In the genomic region with DNA sequence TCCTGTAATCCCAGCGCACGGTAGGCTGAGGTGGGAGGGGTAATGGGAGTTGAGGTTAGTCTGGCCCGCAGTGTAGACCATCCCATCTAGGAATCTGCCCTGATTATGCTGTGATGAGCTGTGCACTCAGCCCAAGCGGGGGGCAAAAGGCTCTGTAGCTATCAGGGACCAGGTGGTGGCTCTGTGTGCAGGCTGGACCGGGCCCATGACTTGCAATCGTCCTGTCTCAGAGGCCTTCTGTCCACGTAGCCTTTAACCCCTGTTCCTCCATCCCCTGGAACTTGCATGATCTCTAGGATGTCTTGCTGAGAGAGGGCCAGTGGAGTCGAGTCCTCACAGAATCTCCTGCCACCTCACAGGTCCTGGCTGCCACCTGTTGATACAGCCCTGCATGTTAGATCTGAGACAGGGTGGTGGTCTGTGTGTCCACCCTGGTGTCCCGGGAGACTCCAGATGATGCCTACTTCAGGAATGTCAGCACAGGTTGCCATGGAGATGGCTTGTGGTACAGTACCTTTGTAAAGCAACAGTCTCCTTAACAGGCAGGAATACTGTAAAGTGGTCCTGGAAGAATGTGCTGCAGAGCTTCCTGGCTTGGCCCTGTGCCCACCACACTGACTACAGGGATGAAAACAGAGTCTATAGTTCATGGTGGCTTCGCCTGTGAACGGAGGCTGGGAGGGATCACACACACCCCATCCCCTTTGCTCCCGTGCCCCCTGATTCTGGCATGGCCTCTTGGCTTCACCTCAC, we compare ENCODE assay signal across 10 mouse cellular contexts. TPM values are rescaled to one million over a fixed set of nuclear protein-coding genes. Genes with fewer than 3 reads are reported as not detected.
A peak's percentile ranks its signal among the peaks of the same experiment; 100 is the strongest.
DNase-seq lines count a peak whose midpoint lies in the region; ATAC-seq and TF ChIP-seq lines count a peak whose summit lies in the region.
"Had no signal": no experiment of that assay in that cellular context is flagged by ENCODE, and none has a peak within 500 bp of the region (broad histone marks: within the 10 kb centered on the region; RNA-seq: fewer than 3 reads in every experiment).

No protein-coding gene starts in this region.

- no peaks in the 10 kb centered on the region for H3K9me3 ChIP-seq in forebrain, embryonic 10.5 days
- H3K9me3 ChIP-seq in forebrain, postnatal 0 days (ENCODE audit: low read length) = no peaks in the 10 kb centered on the region
- H3K9me3 ChIP-seq in megakaryocyte, embryonic 14.5 days = no peaks in the 10 kb centered on the region
- no peaks in the 10 kb centered on the region for H3K9me3 ChIP-seq in limb, embryonic 13.5 days
- no peaks in the 10 kb centered on the region for H3K9me3 ChIP-seq in stomach, embryonic 15.5 days

- H3K4me1 ChIP-seq in forebrain, embryonic 10.5 days = peaks cover 82% of the 10 kb centered on the region
- peaks cover 31% of the 10 kb centered on the region for H3K4me1 ChIP-seq in forebrain, postnatal 0 days (ENCODE audit: insufficient read depth)
- H3K4me1 ChIP-seq in megakaryocyte, embryonic 14.5 days = peaks cover 100% of the 10 kb centered on the region
- peaks cover 58% of the 10 kb centered on the region for H3K4me1 ChIP-seq in limb, embryonic 13.5 days
- H3K4me1 ChIP-seq in stomach, embryonic 15.5 days = peaks cover 52% of the 10 kb centered on the region

- H3K9ac ChIP-seq in forebrain, postnatal 0 days = no peak overlapping the region
- H3K9ac ChIP-seq in limb, embryonic 13.5 days = no peak overlapping the region
- no peak overlapping the region for H3K9ac ChIP-seq in stomach, embryonic 15.5 days

- intact Hi-C loops in gastrocnemius, postnatal 14 days (cut with DNase I; ENCODE audit: low total_unique reads) = loop anchor here (10.0 kb wide), 1 partner anchor 48 kb away; a partner anchor contains a TSS

- no peak for DNase-seq in forebrain, embryonic 10.5 days (ENCODE audit: extremely low spot score, low spot score)
- no peak for DNase-seq in forebrain, postnatal 0 days
- DNase-seq in thymus, postnatal 36 days = no peak
- no peak for DNase-seq in gastrocnemius, postnatal 14 days
- DNase-seq: adrenal gland, adult 8-10 months had no signal

- H3K36me3 ChIP-seq in forebrain, embryonic 10.5 days (replicated peaks) = peaks cover 3% of the 10 kb centered on the region; the same call in 1 of the 2 replicates
- no peaks in the 10 kb centered on the region for H3K36me3 ChIP-seq in forebrain, postnatal 0 days (ENCODE audit: insufficient read depth)
- peaks cover 100% of the 10 kb centered on the region for H3K36me3 ChIP-seq in megakaryocyte, embryonic 14.5 days (replicated peaks; ENCODE audit: low read length)
- H3K36me3 ChIP-seq in limb, embryonic 13.5 days = no peaks in the 10 kb centered on the region
- H3K36me3 ChIP-seq in stomach, embryonic 15.5 days = no peaks in the 10 kb centered on the region

- H3K27me3 ChIP-seq in forebrain, embryonic 10.5 days (ENCODE audit: poor library complexity, severe bottlenecking) = no peaks in the 10 kb centered on the region
- no peaks in the 10 kb centered on the region for H3K27me3 ChIP-seq in forebrain, postnatal 0 days (ENCODE audit: insufficient read depth, low read length)
- no peaks in the 10 kb centered on the region for H3K27me3 ChIP-seq in megakaryocyte, embryonic 14.5 days (replicated peaks)
- H3K27me3 ChIP-seq in limb, embryonic 13.5 days = no peaks in the 10 kb centered on the region
- no peaks in the 10 kb centered on the region for H3K27me3 ChIP-seq in stomach, embryonic 15.5 days (replicated peaks)

- WGBS in forebrain, embryonic 10.5 days = 81% methylated on average over 12 of the region's 12 CpGs
- WGBS in forebrain, postnatal 0 days = 62% methylated on average over 12 of the region's 12 CpGs
- 73% methylated on average over 12 of the region's 12 CpGs for WGBS in limb, embryonic 13.5 days
- WGBS in stomach, embryonic 15.5 days = 69% methylated on average over 12 of the region's 12 CpGs

- no peak for ATAC-seq in forebrain, postnatal 0 days
- ATAC-seq in megakaryocyte, adult 5-6 weeks (ENCODE audit: poor library complexity, severe bottlenecking) = no peak
- peak; percentile 29; the same call in 1 of the 2 replicates for ATAC-seq in limb, embryonic 13.5 days (ENCODE audit: low FRiP score, low read depth)
- no peak for ATAC-seq in stomach, embryonic 15.5 days (ENCODE audit: insufficient read depth, low FRiP score, low read depth)

- peak overlapping the region; percentile 91 for H3K27ac ChIP-seq in forebrain, embryonic 10.5 days
- H3K27ac ChIP-seq in forebrain, postnatal 0 days (ENCODE audit: low read depth, low read length) = no peak overlapping the region
- peak overlapping the region; percentile 67; the same call in 1 of the 2 replicates for H3K27ac ChIP-seq in limb, embryonic 13.5 days
- peak overlapping the region; percentile 76; the same call in 1 of the 2 replicates for H3K27ac ChIP-seq in stomach, embryonic 15.5 days
- H3K27ac ChIP-seq: left cerebral cortex, adult 2 months had no signal

- no peak for TF ChIP-seq CTCF in forebrain, postnatal 0 days (IDR thresholded peaks at IDR 0.05; ENCODE audit: low read depth)

- no peak overlapping the region for H3K4me2 ChIP-seq in forebrain, postnatal 0 days (ENCODE audit: low read depth)
- 0 out of 2 replicates have a peak overlapping the region, but pooled peaks have one; percentile 7 for H3K4me2 ChIP-seq in limb, embryonic 13.5 days (replicated peaks)
- no peak overlapping the region for H3K4me2 ChIP-seq in stomach, embryonic 15.5 days

- no peak overlapping the region for H3K4me3 ChIP-seq in forebrain, embryonic 10.5 days
- H3K4me3 ChIP-seq in forebrain, postnatal 0 days (ENCODE audit: low read depth, low read length) = no peak overlapping the region
- H3K4me3 ChIP-seq in megakaryocyte, embryonic 14.5 days (replicated peaks) = peak overlapping the region; percentile 39
- H3K4me3 ChIP-seq in limb, embryonic 13.5 days = no peak overlapping the region
- H3K4me3 ChIP-seq in stomach, embryonic 15.5 days (replicated peaks) = no peak overlapping the region
- H3K4me3 ChIP-seq: left cerebral cortex, adult 2 months had no signal

RNA-seq across cellular contexts. Expression of a gene that starts 51.9 kb away (rescaled TPM):
- polyA plus RNA-seq in forebrain, embryonic 10.5 days (2016; fragmentation: Nextera tagmentation; extraction: Ambion mirVana) = 40.7 and 40.9 TPM in 2 replicates
- 55.4 and 55.5 TPM in 2 replicates for total RNA-seq in forebrain, postnatal 0 days (2014; rRNA removed)
- 58.2 and 63.1 TPM in 2 replicates for polyA plus RNA-seq in forebrain, postnatal 0 days (2015; fragmentation: Nextera tagmentation; extraction: Ambion mirVana)
- 55.0 and 143 TPM in 2 replicates for polyA plus RNA-seq in megakaryocyte, embryonic 14.5 days (2012; ENCODE audit: insufficient read depth, low replicate concordance)
- 31.3 and 61.1 TPM in 2 replicates for total RNA-seq in megakaryocyte, adult 5-6 weeks (2015)
- 15.5 and 20.4 TPM in 2 replicates for total RNA-seq in megakaryocyte, adult 5-6 weeks (2017)
- 48.0 and 51.4 TPM in 2 replicates for polyA plus RNA-seq in limb, embryonic 13.5 days (2015; fragmentation: Nextera tagmentation; extraction: Ambion mirVana)
- polyA plus RNA-seq in stomach, embryonic 15.5 days (2015; fragmentation: Nextera tagmentation; extraction: Ambion mirVana) = 74.9 and 80.5 TPM in 2 replicates
- total RNA-seq in gastrocnemius, postnatal 14 days (2021) = 10 to 100 TPM; 30.4 to 32.4 TPM
